Mouse (Mus musculus) midbrain, embryonic 13.5 days (tissue): Measurements from ENCODE around the gene Rpgrip1l. TPM values are rescaled to one million over a fixed set of nuclear protein-coding genes. Genes with fewer than 3 reads are reported as not detected.

Experiments
- ATAC-seq: fragments of 200-750 bp; cut with Nextera tagmentation; 2 replicates; pipeline ENCODE4 v1.8.0; 2017; ENCODE audit warnings: mild to moderate bottlenecking, moderate TSS enrichment, moderate library complexity
- H3K27ac ChIP-seq: fragments of 300-500 bp; sonication (generic); 2 replicates; pipeline ENCODE4 v1.5.1; 2015; ENCODE audit warnings: inconsistent platforms, mild to moderate bottlenecking, moderate library complexity
- H3K27me3 ChIP-seq: fragments of 300-500 bp; sonication (generic); 2 replicates; pipeline ENCODE4 v1.6.1; 2015; ENCODE audit warnings: mild to moderate bottlenecking, inconsistent platforms
- H3K36me3 ChIP-seq: fragments of 300-500 bp; sonication (generic); 2 replicates; pipeline ENCODE4 v1.6.1; 2015; ENCODE audit warnings: mild to moderate bottlenecking, inconsistent platforms
- H3K4me1 ChIP-seq: fragments of 300-500 bp; sonication (generic); replicated peaks from 2 replicates; pipeline ENCODE4 v1.6.1; 2015; ENCODE audit warnings: inconsistent platforms
- H3K4me2 ChIP-seq: fragments of 300-500 bp; sonication (generic); replicated peaks from 2 replicates; pipeline ENCODE4 v1.6.1; 2015; ENCODE audit warnings: moderate library complexity, mild to moderate bottlenecking, inconsistent platforms
- H3K4me3 ChIP-seq: fragments of 300-500 bp; sonication (generic); replicated peaks from 2 replicates; pipeline ENCODE4 v1.5.1; 2015; ENCODE audit warnings: mild to moderate bottlenecking, inconsistent platforms
- H3K9ac ChIP-seq: fragments of 300-500 bp; sonication (generic); replicated peaks from 2 replicates; pipeline ENCODE4 v1.6.1; 2015; ENCODE audit warnings: mild to moderate bottlenecking, inconsistent platforms
- H3K9me3 ChIP-seq: fragments of 300-500 bp; sonication (generic); 2 replicates; pipeline ENCODE4 v1.6.1; 2016; ENCODE audit warnings: mild to moderate bottlenecking, inconsistent platforms
- WGBS: fragments of 180-500 bp; shearing (Covaris S2); methylation state at CpG from one replicate; pipeline ENCODE4 v1.1.7; 2015; 5-methylcytosine and 5-hydroxymethylcytosine counted together
- polyA plus RNA-seq: library from polyadenylated mRNA; unstranded; fragments of >200 nt; fragmentation: Nextera tagmentation; extraction: Ambion mirVana; gene quantifications from 2 replicates; pipeline ENCODE4 v1.2.1, GENCODE M21; 2015

Rpgrip1l gene
- polyA plus RNA-seq, 1 experiment from 2014 or later = 14.0 TPM

- WGBS = 80% methylated on average over 12 of the region's 12 CpGs
- no peaks in the 10 kb centered on the region for H3K36me3 ChIP-seq
- no peak for ATAC-seq
These were observed 116.4 kb downstream of the Rpgrip1l start for GRCm38 (mm10) chr8:91196661-91197060.

GRCm38 (mm10) chr8:91194081-91194480, 119.0 kb downstream of the Rpgrip1l start:
- Histone ChIP-seq H3K27me3 (peaks cover 32% of the 10 kb centered on the region), H3K36me3 (no peaks in the 10 kb centered on the region), H3K4me3 (no peak overlapping the region), H3K9me3 (no peaks in the 10 kb centered on the region), H3K27ac (no peak overlapping the region), H3K9ac (no peak overlapping the region), H3K4me2 (no peak overlapping the region), H3K4me1 (peaks cover 8% of the 10 kb centered on the region)
- ATAC-seq = no peak
- WGBS = 74% methylated on average over 2 of the region's 2 CpGs

More at GRCm38 (mm10) chr8:91196661-91197060, 116.4 kb downstream of the Rpgrip1l start:
- H3K27ac ChIP-seq = no peak overlapping the region
- peaks cover 15% of the 10 kb centered on the region for H3K27me3 ChIP-seq
- no peak overlapping the region for H3K4me3 ChIP-seq
- H3K9ac ChIP-seq = no peak overlapping the region
- H3K4me1 ChIP-seq = no peaks in the 10 kb centered on the region
- H3K9me3 ChIP-seq = no peaks in the 10 kb centered on the region
- no peak overlapping the region for H3K4me2 ChIP-seq

- no peak overlapping the region for H3K27ac ChIP-seq
- ATAC-seq = no peak
- H3K4me2 ChIP-seq = no peak overlapping the region
- H3K9ac ChIP-seq = no peak overlapping the region
- no peaks in the 10 kb centered on the region for H3K36me3 ChIP-seq
- H3K27me3 ChIP-seq = peaks cover 36% of the 10 kb centered on the region
- H3K9me3 ChIP-seq = no peaks in the 10 kb centered on the region
- no peak overlapping the region for H3K4me3 ChIP-seq
- peaks cover 8% of the 10 kb centered on the region for H3K4me1 ChIP-seq
- whole genome bisulfite sequencing = 88% methylated on average over 5 of the region's 5 CpGs
These were observed 120.1 kb downstream of the Rpgrip1l start for GRCm38 (mm10) chr8:91192941-91193340.

- H3K4me3 ChIP-seq = no peak overlapping the region
- H3K36me3 ChIP-seq = no peaks in the 10 kb centered on the region
- H3K4me1 ChIP-seq = peaks cover 8% of the 10 kb centered on the region
- H3K27me3 ChIP-seq = peaks cover 36% of the 10 kb centered on the region
- ATAC-seq = peak; percentile 83
- 8% methylated on average over 17 of the region's 17 CpGs for WGBS
- peak overlapping the region; percentile 26; the same call in 1 of the 2 replicates for H3K4me2 ChIP-seq
- no peak overlapping the region for H3K27ac ChIP-seq
- H3K9me3 ChIP-seq = no peaks in the 10 kb centered on the region
- 0 out of 2 replicates have a peak overlapping the region, but pooled peaks have one; percentile 2 for H3K9ac ChIP-seq
These were observed 122.2 kb downstream of the Rpgrip1l start for GRCm38 (mm10) chr8:91190816-91191340.

GRCm38 (mm10) chr8:91188152-91188551, 124.9 kb downstream of the Rpgrip1l start:
- Histone ChIP-seq H3K4me3 (no peak overlapping the region), H3K9ac (no peak overlapping the region), H3K27me3 (peaks cover 36% of the 10 kb centered on the region), H3K4me2 (no peak overlapping the region), H3K27ac (no peak overlapping the region), H3K9me3 (peaks cover 10% of the 10 kb centered on the region; the same call in 1 of the 2 replicates), H3K36me3 (no peaks in the 10 kb centered on the region), H3K4me1 (peaks cover 8% of the 10 kb centered on the region)
- WGBS = 78% methylated on average over 9 of the region's 11 CpGs
- no peak for ATAC-seq

GRCm38 (mm10) chr8:91186372-91186771, 126.7 kb downstream of the Rpgrip1l start:
- WGBS = 86% methylated on average over 12 of the region's 12 CpGs
- H3K4me3 ChIP-seq = no peak overlapping the region
- H3K36me3 ChIP-seq = no peaks in the 10 kb centered on the region
- H3K27ac ChIP-seq = no peak overlapping the region
- ATAC-seq = no peak
- H3K27me3 ChIP-seq = peaks cover 21% of the 10 kb centered on the region
- H3K9ac ChIP-seq = no peak overlapping the region
- H3K4me2 ChIP-seq = no peak overlapping the region
- H3K9me3 ChIP-seq = peaks cover 10% of the 10 kb centered on the region; the same call in 1 of the 2 replicates
- peaks cover 8% of the 10 kb centered on the region for H3K4me1 ChIP-seq

- Histone ChIP-seq H3K4me2 (no peak overlapping the region), H3K9ac (no peak overlapping the region), H3K27ac (no peak overlapping the region), H3K4me1 (no peaks in the 10 kb centered on the region), H3K36me3 (no peaks in the 10 kb centered on the region), H3K27me3 (peaks cover 8% of the 10 kb centered on the region), H3K9me3 (no peaks in the 10 kb centered on the region), H3K4me3 (no peak overlapping the region)
- no peak for ATAC-seq
- 36% methylated on average over 1 of the region's 1 CpGs for WGBS
These were observed 135.4 kb downstream of the Rpgrip1l start for GRCm38 (mm10) chr8:91177708-91178107.

- Histone ChIP-seq H3K4me3 (no peak overlapping the region), H3K27me3 (peaks cover 9% of the 10 kb centered on the region), H3K27ac (no peak overlapping the region), H3K4me2 (no peak overlapping the region), H3K9me3 (no peaks in the 10 kb centered on the region), H3K4me1 (peaks cover 10% of the 10 kb centered on the region), H3K9ac (no peak overlapping the region), H3K36me3 (no peaks in the 10 kb centered on the region)
- ATAC-seq = no peak
- 69% methylated on average over 14 of the region's 14 CpGs for WGBS
These were observed 136.9 kb downstream of the Rpgrip1l start for GRCm38 (mm10) chr8:91176176-91176575.

GRCm38 (mm10) chr8:91171605-91172004, 141.5 kb downstream of the Rpgrip1l start:
- no peak overlapping the region for H3K4me3 ChIP-seq
- no peaks in the 10 kb centered on the region for H3K9me3 ChIP-seq
- WGBS = 40% methylated on average over 13 of the region's 13 CpGs
- peak overlapping the region; percentile 74 for H3K27ac ChIP-seq
- no peaks in the 10 kb centered on the region for H3K36me3 ChIP-seq
- no peak overlapping the region for H3K9ac ChIP-seq
- ATAC-seq = peak; percentile 81
- H3K4me2 ChIP-seq = peak overlapping the region; percentile 27
- H3K4me1 ChIP-seq = peaks cover 22% of the 10 kb centered on the region
- H3K27me3 ChIP-seq = peaks cover 9% of the 10 kb centered on the region

GRCm38 (mm10) chr8:91170914-91171313, 142.1 kb downstream of the Rpgrip1l start:
- WGBS = 10% methylated on average over 14 of the region's 14 CpGs

GRCm38 (mm10) chr8:91170152-91170551, 142.9 kb downstream of the Rpgrip1l start:
- 74% methylated on average over 6 of the region's 6 CpGs for WGBS
- peak overlapping the region; percentile 66 for H3K27ac ChIP-seq
- H3K4me3 ChIP-seq = no peak overlapping the region
- H3K9ac ChIP-seq = 0 out of 2 replicates have a peak overlapping the region, but pooled peaks have one; percentile 7
- H3K36me3 ChIP-seq = no peaks in the 10 kb centered on the region
- ATAC-seq = no peak
- H3K4me1 ChIP-seq = peaks cover 22% of the 10 kb centered on the region
- H3K4me2 ChIP-seq = peak overlapping the region; percentile 49; the same call in 1 of the 2 replicates
- H3K27me3 ChIP-seq = peaks cover 9% of the 10 kb centered on the region
- peaks cover 2% of the 10 kb centered on the region; the same call in 1 of the 2 replicates for H3K9me3 ChIP-seq

More at GRCm38 (mm10) chr8:91170914-91171313, 142.1 kb downstream of the Rpgrip1l start:
- H3K9me3 ChIP-seq = no peaks in the 10 kb centered on the region
- peak; percentile 65; the same call in 1 of the 2 replicates for ATAC-seq
- no peak overlapping the region; the same call in 1 of the 2 replicates for H3K27ac ChIP-seq
- no peaks in the 10 kb centered on the region for H3K36me3 ChIP-seq
- H3K27me3 ChIP-seq = peaks cover 9% of the 10 kb centered on the region
- H3K4me2 ChIP-seq = peak overlapping the region; percentile 49
- H3K9ac ChIP-seq = no peak overlapping the region
- peaks cover 22% of the 10 kb centered on the region for H3K4me1 ChIP-seq
- H3K4me3 ChIP-seq = peak overlapping the region; percentile 21; the same call in 1 of the 2 replicates
